Mouse (Mus musculus): ENCODE results near the gene Rasa2.
A peak's percentile ranks its signal among the peaks of the same experiment; 100 is the strongest.
"Not testable (repeated sequence)": the region's sequence is repeated elsewhere in the genome, so short reads cannot be mapped to it uniquely, and the experiment has no call there.

The Rasa2 gene

GRCm38 (mm10) chr9:96578190-96578589 lies 53.2 kb downstream of the Rasa2 start:
- DNase-seq = no peak

- DNase-seq = no peak
These were observed 53.7 kb downstream of the Rasa2 start for GRCm38 (mm10) chr9:96577674-96578073.

GRCm38 (mm10) chr9:96573252-96573651 lies 58.2 kb downstream of the Rasa2 start:
- peak; percentile 55 for DNase-seq

- DNase-seq = no peak
These were observed 58.7 kb downstream of the Rasa2 start for GRCm38 (mm10) chr9:96572754-96573153.

GRCm38 (mm10) chr9:96566470-96566996 lies 64.9 kb downstream of the Rasa2 start:
- DNase-seq = no peak

GRCm38 (mm10) chr9:96563501-96563900 lies 67.9 kb downstream of the Rasa2 start:
- no peak for DNase-seq

- no peak for DNase-seq
These were observed 72.3 kb downstream of the Rasa2 start for GRCm38 (mm10) chr9:96559148-96559547.

GRCm38 (mm10) chr9:96558594-96558993 lies 72.8 kb downstream of the Rasa2 start:
- no peak for DNase-seq

GRCm38 (mm10) chr9:96554095-96554494 lies 77.3 kb downstream of the Rasa2 start:
- DNase-seq = no peak

GRCm38 (mm10) chr9:96545410-96545809 lies 86.0 kb downstream of the Rasa2 start:
- no peak for DNase-seq

- DNase-seq = peak; percentile 36
These were observed 87.5 kb downstream of the Rasa2 start for GRCm38 (mm10) chr9:96543643-96544640.

GRCm38 (mm10) chr9:96538916-96539315 lies 92.5 kb downstream of the Rasa2 start:
- no peak for DNase-seq

GRCm38 (mm10) chr9:96537615-96537919 lies 93.8 kb downstream of the Rasa2 start:
- DNase-seq = no peak

GRCm38 (mm10) chr9:96536895-96537614 lies 94.4 kb downstream of the Rasa2 start:
- no peak for DNase-seq

- DNase-seq = not testable (repeated sequence)
These were observed 95.3 kb downstream of the Rasa2 start for GRCm38 (mm10) chr9:96536093-96536492.

- no peak for DNase-seq
These were observed 96.0 kb downstream of the Rasa2 start for GRCm38 (mm10) chr9:96535431-96535830.

GRCm38 (mm10) chr9:96534256-96534655 lies 97.2 kb downstream of the Rasa2 start:
- no peak for DNase-seq

GRCm38 (mm10) chr9:96533476-96533875 lies 97.9 kb downstream of the Rasa2 start:
- DNase-seq = no peak

GRCm38 (mm10) chr9:96532531-96532930 lies 98.9 kb downstream of the Rasa2 start:
- no peak for DNase-seq

- peak; percentile 58 for DNase-seq
These were observed 100.7 kb downstream of the Rasa2 start for GRCm38 (mm10) chr9:96530674-96531081.

GRCm38 (mm10) chr9:96529961-96530673 lies 101.3 kb downstream of the Rasa2 start:
- DNase-seq = no peak

GRCm38 (mm10) chr9:96526011-96526410 lies 105.4 kb downstream of the Rasa2 start:
- no peak for DNase-seq

GRCm38 (mm10) chr9:96524972-96525506 lies 106.4 kb downstream of the Rasa2 start, which contains the start of gene Gm28729:
Gene Gm28729, minus strand, starts transcription at chr9:96525264.
- DNase-seq = no peak

Data from kidney, adult 9 months (tissue).